Mouse (Mus musculus): ENCODE results near the gene Pgpep1l. TPM values are rescaled to one million over a fixed set of nuclear protein-coding genes. Genes with fewer than 3 reads are reported as not detected.
A peak's percentile ranks its signal among the peaks of the same experiment; 100 is the strongest.

Gene Pgpep1l
- polyA plus RNA-seq, 1 experiment from 2014 or later, result not detected

DNA sequence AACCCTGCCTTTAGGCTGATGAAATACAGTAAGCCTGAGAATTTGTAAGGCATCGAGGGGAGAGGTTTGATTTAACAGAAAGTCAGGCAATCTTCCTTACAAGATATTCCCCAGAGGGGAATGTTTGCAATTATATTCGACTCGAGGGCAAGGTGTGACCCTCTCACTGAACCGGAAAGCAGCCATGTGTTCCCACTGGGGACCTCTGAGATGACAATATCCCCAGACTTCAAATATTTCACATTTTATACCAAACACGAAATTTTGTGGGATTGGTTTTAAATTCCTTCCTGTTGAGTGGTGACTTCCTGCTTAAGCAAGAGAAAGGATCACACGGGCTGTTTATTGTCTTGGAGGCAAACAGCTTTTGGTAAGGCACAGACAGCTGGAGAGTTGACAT lies 2.7 kb upstream of the Pgpep1l start:
- Histone ChIP-seq H3K27me3 (ENCODE audit: insufficient read depth, poor library complexity, severe bottlenecking) (peaks cover 27% of the 10 kb centered on the region), H3K9me3 (no peaks in the 10 kb centered on the region), H3K36me3 (no peaks in the 10 kb centered on the region), H3K4me3 (no peak overlapping the region), H3K4me1 (replicated peaks) (peaks cover 25% of the 10 kb centered on the region), H3K27ac (no peak overlapping the region)
- peak; percentile 45 for DNase-seq (ENCODE audit: low spot score)
- 42% methylated on average over 6 of the region's 6 CpGs for WGBS

DNA sequence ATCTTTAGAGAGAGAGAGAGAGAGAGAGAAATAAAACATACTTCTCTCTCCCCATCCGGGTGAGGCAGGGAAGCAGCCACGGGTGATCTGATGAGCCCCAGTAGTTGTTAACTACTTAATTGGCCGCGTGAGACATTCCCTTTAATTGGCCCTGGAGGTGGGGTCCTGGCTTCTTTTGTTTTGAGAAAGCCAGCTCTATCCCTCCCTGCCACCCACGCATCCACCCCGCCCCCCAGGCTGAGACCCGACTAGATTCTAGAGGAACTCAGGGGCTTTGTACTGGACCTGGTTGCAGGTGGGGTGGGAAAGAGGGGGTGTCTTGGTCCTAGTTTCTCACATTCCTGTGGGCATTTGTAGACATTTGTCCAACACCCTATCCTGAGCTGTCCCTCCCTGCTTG lies 1.4 kb upstream of the Pgpep1l start:
- peaks cover 25% of the 10 kb centered on the region for H3K4me1 ChIP-seq (replicated peaks)
- WGBS, result 27% methylated on average over 7 of the region's 7 CpGs
- DNase-seq (ENCODE audit: low spot score), result no peak

DNA sequence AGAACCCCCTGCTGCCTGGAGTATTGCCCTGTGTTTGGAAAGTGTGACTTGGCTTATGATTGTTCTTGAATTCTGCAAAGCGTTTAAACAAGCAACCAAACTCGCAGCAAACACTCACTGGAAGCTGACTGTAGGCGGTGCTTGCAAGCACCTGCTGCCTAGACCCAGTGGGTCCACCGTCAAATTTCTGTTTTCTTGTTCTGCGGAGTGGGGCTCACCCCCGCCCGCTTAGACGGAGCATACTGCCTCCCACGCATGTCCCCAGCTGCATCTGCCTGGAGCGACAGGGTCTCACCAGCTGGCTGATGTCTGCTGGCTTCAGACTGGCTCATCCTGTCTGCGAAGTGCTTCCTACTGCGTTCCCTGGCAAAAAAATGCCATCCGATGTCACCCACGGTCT lies 498 bp upstream of the Pgpep1l start:
- peak; percentile 26 for DNase-seq (ENCODE audit: low spot score)
- peaks cover 25% of the 10 kb centered on the region for H3K4me1 ChIP-seq (replicated peaks)
- WGBS, result 20% methylated on average over 14 of the region's 14 CpGs
- H3K27ac ChIP-seq, result 0 out of 2 replicates have a peak overlapping the region, but pooled peaks have one; percentile 18
- H3K36me3 ChIP-seq, result no peaks in the 10 kb centered on the region
- peaks cover 27% of the 10 kb centered on the region for H3K27me3 ChIP-seq (ENCODE audit: insufficient read depth, poor library complexity, severe bottlenecking)
- H3K4me3 ChIP-seq, result peak overlapping the region; percentile 46
- H3K9me3 ChIP-seq, result no peaks in the 10 kb centered on the region

More for the DNA sequence above, 1.4 kb upstream of the Pgpep1l start:
- H3K9me3 ChIP-seq, result no peaks in the 10 kb centered on the region
- H3K27me3 ChIP-seq (ENCODE audit: insufficient read depth, poor library complexity, severe bottlenecking), result peaks cover 27% of the 10 kb centered on the region
- no peak overlapping the region for H3K27ac ChIP-seq
- H3K36me3 ChIP-seq, result no peaks in the 10 kb centered on the region
- H3K4me3 ChIP-seq, result no peak overlapping the region

DNA sequence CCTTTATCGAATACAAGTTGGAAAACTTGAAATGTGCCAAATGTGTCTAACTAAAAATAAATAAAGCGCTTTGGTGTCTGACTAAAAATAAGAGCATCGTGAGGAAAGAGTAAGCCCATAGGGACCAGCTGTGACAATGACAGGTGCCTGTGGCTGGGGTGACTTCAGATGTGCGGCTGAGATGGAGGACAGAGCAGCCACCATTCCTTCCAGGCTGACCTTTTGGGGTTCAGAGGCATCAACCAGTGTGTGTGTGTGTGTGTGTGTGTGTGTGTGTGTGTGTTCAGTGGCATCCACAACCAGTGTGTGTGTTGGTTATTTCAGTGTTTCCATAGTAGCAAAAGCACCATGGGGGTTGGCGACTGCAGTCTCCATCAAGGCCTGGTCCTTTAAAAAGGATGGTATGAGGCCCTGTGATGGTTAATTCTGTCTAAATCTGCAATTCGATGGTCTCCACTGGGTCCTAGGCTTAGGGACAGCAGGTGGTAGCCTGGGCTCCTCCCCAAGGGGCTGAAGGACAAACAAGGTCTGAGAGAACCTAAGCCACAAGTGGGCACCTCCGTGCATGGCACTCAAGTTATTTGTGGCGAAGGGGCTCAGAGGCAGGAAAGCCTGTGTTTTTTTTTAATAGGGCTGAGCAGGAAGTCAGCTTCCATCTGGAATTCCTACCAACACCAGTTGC lies 546 bp downstream of the Pgpep1l start:
- no peak for DNase-seq (ENCODE audit: low spot score)
- Histone ChIP-seq H3K36me3 (no peaks in the 10 kb centered on the region), H3K27ac (no peak overlapping the region), H3K27me3 (ENCODE audit: insufficient read depth, poor library complexity, severe bottlenecking) (peaks cover 27% of the 10 kb centered on the region), H3K4me3 (peak overlapping the region; percentile 46), H3K9me3 (no peaks in the 10 kb centered on the region), H3K4me1 (replicated peaks) (peaks cover 25% of the 10 kb centered on the region)
- WGBS, result 53% methylated on average over 8 of the region's 8 CpGs

DNA sequence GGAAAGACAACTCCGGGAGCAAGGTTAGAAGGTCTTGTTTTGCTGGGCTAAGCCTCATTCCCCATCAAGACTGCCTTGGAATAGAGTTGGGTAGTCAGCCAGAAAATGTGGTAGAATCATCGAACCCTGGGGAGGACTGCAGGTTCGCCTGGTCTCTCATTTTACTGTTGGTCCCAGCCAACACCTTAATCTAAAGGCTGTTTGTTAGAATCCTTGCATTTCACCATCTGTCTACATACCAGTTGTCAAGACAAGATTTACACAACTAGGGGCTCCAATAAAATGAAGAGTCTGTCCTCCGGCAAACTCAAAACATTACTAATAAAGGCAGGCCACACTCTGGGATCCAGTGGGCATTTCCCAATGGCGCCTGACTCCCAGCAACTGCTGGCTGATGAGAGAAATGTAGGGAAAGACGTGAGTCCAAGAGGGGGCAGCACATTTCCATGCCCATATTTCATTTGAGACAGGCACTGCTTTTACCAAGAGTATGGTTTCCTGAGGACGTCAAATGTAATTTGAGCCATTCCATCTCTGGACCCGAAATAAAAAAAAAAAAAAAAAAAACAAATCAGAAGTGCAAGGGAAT lies 1.3 kb downstream of the Pgpep1l start:
- Histone ChIP-seq H3K36me3 (no peaks in the 10 kb centered on the region), H3K27me3 (ENCODE audit: insufficient read depth, poor library complexity, severe bottlenecking) (peaks cover 27% of the 10 kb centered on the region), H3K4me1 (replicated peaks) (peaks cover 25% of the 10 kb centered on the region), H3K9me3 (no peaks in the 10 kb centered on the region), H3K27ac (no peak overlapping the region), H3K4me3 (no peak overlapping the region)
- 64% methylated on average over 8 of the region's 8 CpGs for WGBS
- no peak for DNase-seq (ENCODE audit: low spot score)

DNA sequence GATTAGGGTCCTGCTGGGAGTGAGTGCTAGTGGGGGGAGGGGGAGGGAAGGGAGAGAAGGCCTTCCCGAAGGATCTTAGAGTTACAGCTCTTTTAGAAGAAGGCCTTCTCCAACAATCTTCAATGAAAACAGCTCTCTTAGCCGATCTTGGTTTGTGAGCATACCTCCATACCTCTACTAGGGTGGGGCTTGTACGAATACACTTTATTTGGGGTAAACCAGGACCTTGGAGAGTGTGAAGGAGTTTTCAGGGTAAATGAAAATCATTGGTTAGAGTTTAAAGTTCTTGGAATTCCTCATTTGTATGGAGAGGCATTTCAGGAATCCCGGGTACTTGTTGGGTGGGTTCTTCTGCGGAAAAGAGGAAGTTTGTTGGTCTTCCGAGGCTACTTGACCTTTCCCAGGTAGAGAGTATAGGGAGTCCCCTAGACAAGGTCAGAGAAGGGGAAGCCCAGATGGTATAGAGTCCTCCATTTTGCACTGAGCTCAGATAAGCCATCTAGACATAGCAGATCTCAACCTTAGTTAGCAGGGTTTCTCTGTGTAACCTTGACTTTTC lies 4.4 kb downstream of the Pgpep1l start:
- no peak for DNase-seq (ENCODE audit: low spot score)
- no peak overlapping the region for H3K27ac ChIP-seq
- H3K9me3 ChIP-seq, result no peaks in the 10 kb centered on the region
- H3K4me1 ChIP-seq (replicated peaks), result peaks cover 13% of the 10 kb centered on the region
- no peaks in the 10 kb centered on the region for H3K36me3 ChIP-seq
- 71% methylated on average over 6 of the region's 6 CpGs for WGBS
- peaks cover 14% of the 10 kb centered on the region; the same call in 1 of the 2 replicates for H3K27me3 ChIP-seq (ENCODE audit: insufficient read depth, poor library complexity, severe bottlenecking)
- no peak overlapping the region for H3K4me3 ChIP-seq

DNA sequence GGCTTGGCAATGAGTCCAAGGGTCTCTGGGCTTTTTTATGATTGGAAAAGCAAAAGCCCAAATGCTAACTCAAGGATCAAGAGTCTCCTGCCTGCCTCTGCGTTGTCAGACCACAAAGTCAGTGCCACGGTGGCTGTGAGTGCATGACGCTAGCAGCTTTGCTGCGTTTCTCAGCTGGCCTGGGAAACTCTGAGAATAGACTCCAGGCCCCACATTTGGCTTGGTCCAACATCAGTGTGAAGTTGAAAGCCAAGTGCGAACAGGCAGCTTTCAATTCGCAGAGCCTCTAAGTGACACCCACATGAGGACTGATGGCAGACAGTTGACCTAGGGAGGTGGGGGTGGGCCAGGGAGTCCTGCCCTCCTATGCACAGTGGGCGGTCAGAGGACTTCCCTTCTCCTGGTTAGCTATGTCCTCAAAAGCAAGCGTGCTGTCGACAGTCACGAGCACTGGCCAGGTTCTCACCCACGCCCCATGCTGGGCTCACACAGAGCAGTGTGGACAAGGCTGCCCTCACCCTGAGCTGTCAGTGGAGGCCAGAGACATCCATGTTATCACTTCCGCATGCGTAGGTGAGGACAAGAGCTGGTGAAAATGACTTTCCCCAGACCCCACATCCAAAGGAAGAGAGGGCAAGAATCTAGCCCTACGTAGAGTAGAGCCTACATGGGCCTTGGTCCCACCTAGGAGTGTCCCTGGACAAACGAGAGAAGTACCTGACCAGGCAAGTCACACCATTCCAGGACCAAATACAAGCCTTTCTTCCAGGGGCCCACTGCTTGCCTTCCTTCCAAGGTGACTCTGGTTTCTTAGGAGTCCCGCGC lies 5.5 kb downstream of the Pgpep1l start:
- H3K4me1 ChIP-seq (replicated peaks), result peaks cover 3% of the 10 kb centered on the region
- no peak for DNase-seq (ENCODE audit: low spot score)
- H3K36me3 ChIP-seq, result no peaks in the 10 kb centered on the region
- H3K9me3 ChIP-seq, result no peaks in the 10 kb centered on the region
- 0 out of 2 replicates have a peak overlapping the region, but pooled peaks have one; percentile 16 for H3K27ac ChIP-seq
- WGBS, result 77% methylated on average over 17 of the region's 17 CpGs
- H3K27me3 ChIP-seq (ENCODE audit: insufficient read depth, poor library complexity, severe bottlenecking), result peaks cover 4% of the 10 kb centered on the region; the same call in 1 of the 2 replicates
- no peak overlapping the region for H3K4me3 ChIP-seq

DNA sequence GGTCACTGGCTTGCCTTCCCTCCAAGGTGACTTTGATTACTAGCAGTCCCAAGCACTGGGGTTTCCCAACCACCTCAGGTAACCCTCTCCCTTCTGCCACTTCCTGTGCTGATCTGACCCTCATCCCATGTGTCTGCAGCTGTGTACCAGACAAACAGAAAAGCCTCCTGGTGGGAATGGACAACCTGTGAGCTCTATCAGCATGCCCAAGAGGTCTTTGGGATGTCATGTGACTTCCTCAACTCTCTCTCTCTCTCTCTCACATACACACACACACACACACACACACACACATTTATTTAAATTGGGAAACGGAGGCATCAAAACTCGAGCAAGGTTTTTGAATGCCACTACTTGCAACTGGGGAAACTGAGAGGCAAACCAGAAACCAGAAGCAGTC lies 6.3 kb downstream of the Pgpep1l start:
- DNase-seq (ENCODE audit: low spot score), result no peak
- H3K27me3 ChIP-seq (ENCODE audit: insufficient read depth, poor library complexity, severe bottlenecking), result no peaks in the 10 kb centered on the region
- H3K27ac ChIP-seq, result 0 out of 2 replicates have a peak overlapping the region, but pooled peaks have one; percentile 16
- H3K4me1 ChIP-seq (replicated peaks), result no peaks in the 10 kb centered on the region
- H3K9me3 ChIP-seq, result no peaks in the 10 kb centered on the region
- no peaks in the 10 kb centered on the region for H3K36me3 ChIP-seq
- 58% methylated on average over 2 of the region's 2 CpGs for WGBS
- no peak overlapping the region for H3K4me3 ChIP-seq

DNA sequence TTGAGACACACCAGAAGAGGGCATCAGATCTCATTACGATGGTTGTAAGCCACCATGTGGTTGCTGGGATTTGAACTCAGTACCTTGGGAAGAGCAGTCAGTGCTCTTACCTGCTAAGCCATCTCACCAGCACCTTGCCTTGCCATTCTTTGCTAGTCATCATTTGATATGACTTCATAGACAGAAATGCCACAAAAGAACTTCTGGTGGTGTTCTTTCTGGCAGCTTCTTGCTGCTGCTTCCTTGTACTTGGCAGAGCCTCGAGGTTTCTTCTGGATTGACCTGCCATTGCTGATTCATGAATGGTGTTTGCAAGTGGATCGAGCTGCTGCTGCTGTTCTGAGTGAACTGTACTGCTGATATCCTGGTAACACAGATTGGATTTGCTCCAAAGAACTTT lies 13.1 kb downstream of the Pgpep1l start:
- Histone ChIP-seq H3K4me3 (no peak overlapping the region), H3K4me1 (replicated peaks) (no peaks in the 10 kb centered on the region), H3K27ac (no peak overlapping the region), H3K27me3 (ENCODE audit: insufficient read depth, poor library complexity, severe bottlenecking) (no peaks in the 10 kb centered on the region), H3K36me3 (no peaks in the 10 kb centered on the region), H3K9me3 (no peaks in the 10 kb centered on the region)
- WGBS, result 83% methylated on average over 3 of the region's 3 CpGs
- no peak for DNase-seq (ENCODE audit: low spot score)

DNA sequence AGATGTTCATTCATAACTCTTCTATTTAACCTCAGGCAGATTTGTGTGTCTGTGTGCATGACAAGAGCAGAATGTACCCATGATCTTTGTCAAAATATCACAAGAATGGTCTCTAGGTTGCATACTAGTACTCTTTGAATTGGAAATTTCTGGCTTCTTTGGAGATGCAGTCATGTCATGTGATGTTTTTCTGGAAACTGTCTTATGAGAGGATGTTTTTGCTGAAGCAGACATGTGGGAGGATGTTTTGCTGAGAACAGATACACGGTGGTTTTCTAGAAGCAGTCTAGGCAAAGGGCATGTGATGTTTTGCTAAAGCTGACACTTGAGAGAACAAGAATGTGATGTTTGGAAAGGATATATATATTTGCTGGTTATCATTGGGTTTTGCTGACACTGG lies 13.6 kb downstream of the Pgpep1l start:
- Histone ChIP-seq H3K27ac (no peak overlapping the region), H3K4me1 (replicated peaks) (no peaks in the 10 kb centered on the region), H3K36me3 (no peaks in the 10 kb centered on the region), H3K27me3 (ENCODE audit: insufficient read depth, poor library complexity, severe bottlenecking) (no peaks in the 10 kb centered on the region), H3K9me3 (no peaks in the 10 kb centered on the region), H3K4me3 (no peak overlapping the region)
- DNase-seq (ENCODE audit: low spot score), result no peak
- 83% methylated on average over 1 of the region's 1 CpGs for WGBS

DNA sequence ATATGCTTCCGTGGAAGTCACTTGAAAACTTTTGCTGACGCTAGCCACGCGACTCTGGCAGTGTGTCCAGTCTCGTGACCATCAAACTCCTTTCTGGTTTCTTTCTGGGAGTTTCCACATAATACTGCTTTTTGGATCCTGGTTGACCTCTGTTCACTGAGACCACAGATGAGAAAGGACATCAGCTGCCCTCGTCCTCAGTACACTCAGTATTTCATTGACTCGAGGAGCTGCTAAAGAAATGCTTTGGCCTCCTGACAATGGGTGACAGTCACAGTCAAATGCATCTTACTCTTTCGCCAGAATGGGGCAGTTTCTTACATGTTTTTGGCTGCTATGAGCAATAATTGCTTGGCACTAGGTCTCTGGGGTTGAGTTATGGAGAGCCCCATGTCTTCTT lies 17.8 kb downstream of the Pgpep1l start:
- Histone ChIP-seq H3K4me3 (no peak overlapping the region), H3K27ac (no peak overlapping the region), H3K27me3 (ENCODE audit: insufficient read depth, poor library complexity, severe bottlenecking) (no peaks in the 10 kb centered on the region), H3K4me1 (replicated peaks) (no peaks in the 10 kb centered on the region), H3K36me3 (no peaks in the 10 kb centered on the region), H3K9me3 (no peaks in the 10 kb centered on the region)
- WGBS, result 75% methylated on average over 8 of the region's 8 CpGs
- no peak for DNase-seq (ENCODE audit: low spot score)

DNA sequence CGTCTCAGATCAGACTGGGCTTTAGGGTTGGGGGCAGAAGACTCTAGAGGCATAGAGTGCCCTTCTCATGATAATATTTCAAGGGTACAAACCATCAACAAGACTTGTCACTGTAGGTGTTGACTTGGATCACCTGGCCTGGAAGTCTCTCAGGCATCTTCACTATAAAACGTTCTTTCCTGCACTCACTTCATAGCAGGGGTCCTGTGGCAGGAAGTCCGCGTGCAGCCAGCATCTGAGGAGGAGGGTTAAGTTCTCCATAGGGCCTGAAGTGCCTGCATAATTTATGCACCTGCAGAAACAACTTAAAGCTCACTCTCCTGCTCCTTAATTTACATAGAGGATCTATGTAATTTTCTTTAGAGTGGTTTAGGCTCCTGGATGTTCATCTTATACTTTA lies 18.4 kb downstream of the Pgpep1l start:
- WGBS, result 46% methylated on average over 4 of the region's 4 CpGs
- Histone ChIP-seq H3K4me3 (no peak overlapping the region), H3K9me3 (no peaks in the 10 kb centered on the region), H3K4me1 (replicated peaks) (no peaks in the 10 kb centered on the region), H3K36me3 (no peaks in the 10 kb centered on the region), H3K27me3 (ENCODE audit: insufficient read depth, poor library complexity, severe bottlenecking) (no peaks in the 10 kb centered on the region), H3K27ac (no peak overlapping the region)
- no peak for DNase-seq (ENCODE audit: low spot score)

DNA sequence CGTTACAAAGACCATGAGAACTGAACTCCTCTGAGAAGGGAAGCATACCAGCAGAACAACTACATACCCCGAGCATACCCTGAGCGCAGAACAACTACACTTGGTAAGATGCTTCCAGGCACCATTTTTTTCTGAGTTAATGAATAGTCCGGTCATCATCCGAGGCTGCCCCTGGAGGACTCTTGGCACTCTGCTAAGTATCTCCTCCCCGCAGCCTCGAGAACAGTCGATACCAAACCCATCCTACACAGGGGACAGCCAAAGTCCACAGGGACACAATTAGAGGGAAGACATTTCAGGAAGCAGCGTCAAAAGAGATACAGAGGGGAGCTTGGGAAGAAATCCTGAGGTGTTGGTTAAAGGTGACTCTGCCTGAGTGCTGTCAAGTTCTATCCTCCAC lies 22.8 kb downstream of the Pgpep1l start:
- Histone ChIP-seq H3K4me3 (no peak overlapping the region), H3K27me3 (ENCODE audit: insufficient read depth, poor library complexity, severe bottlenecking) (no peaks in the 10 kb centered on the region), H3K36me3 (no peaks in the 10 kb centered on the region), H3K4me1 (replicated peaks) (peaks cover 8% of the 10 kb centered on the region; the same call in 1 of the 2 replicates), H3K9me3 (no peaks in the 10 kb centered on the region), H3K27ac (no peak overlapping the region)
- DNase-seq (ENCODE audit: low spot score), result no peak
- WGBS, result 87% methylated on average over 9 of the region's 9 CpGs
